Mouse (Mus musculus): Measurements from ENCODE around the gene Plxnd1.

Gene Plxnd1

DNA sequence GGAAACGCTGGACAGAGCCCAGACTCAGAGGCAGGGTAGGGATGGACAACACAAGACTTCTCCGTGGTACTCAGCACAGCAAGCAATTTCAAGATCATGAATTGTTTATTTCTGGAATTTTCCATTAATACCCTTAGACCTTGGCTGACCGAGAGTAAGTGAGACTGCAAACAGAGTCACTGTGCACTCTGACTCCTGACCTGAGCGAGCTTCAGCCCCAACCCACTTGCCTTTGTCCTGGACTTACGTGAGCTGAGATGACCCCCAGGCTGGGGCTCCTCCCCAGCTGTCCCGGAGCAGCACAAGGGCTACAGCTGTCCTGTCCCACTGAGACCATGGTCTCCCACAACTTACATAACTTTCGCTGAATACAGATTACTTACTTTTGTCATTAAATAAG, 11.9 kb downstream of the Plxnd1 start:
- no peak for DNase-seq (ENCODE audit: low spot score in 2 of 2)

DNA sequence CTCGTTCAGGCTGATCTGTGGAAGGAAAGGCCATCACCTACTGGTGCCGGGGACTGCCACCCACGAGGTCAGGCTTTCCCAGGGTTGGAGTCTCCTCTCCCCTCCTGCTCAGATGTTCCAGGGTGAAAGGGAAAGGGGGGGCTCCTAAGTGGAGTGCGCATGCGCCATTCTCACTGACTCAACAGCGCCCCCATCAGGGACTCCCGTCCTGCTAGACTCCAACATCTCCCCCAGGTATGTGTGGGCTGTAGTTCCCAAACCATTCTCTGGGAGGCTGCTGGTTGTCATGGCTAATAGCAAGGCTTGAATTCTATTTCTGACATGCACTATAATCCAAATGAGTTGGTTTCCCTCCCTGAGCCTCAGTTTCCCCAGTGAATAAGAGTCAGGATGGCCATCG, 16.2 kb downstream of the Plxnd1 start:
- no peak for DNase-seq (ENCODE audit: low spot score in 2 of 2)

- DNase-seq (ENCODE audit: low spot score in 2 of 2), result no peak
Measured at GRCm38 (mm10) chr6:115977810-115978209, 17.0 kb downstream of the Plxnd1 start.

DNA sequence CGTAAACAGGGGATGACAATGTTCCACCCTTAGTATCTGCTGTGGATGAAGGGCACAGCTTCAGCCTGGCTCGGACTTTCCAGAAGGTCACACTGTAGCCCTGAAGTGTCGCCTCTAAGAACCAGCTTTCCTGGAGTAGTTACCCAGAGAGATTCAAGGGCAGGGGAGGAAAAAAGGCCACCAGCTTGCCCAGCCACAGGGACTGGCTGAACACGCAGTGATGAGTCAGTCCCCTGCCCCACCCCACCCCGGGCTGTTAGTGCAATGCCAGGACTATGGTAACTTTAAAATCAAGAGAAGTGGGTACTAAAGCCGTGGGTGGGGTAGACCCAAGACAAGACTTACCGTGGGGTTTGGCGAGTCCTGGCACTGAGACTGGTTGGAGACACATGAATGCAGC, 19.2 kb downstream of the Plxnd1 start:
- DNase-seq (ENCODE audit: low spot score in 2 of 2), result no peak

- DNase-seq (ENCODE audit: low spot score in 2 of 2), result no peak
Measured at GRCm38 (mm10) chr6:115973881-115974662, 20.7 kb downstream of the Plxnd1 start.

GRCm38 (mm10) chr6:115973139-115973875, 21.5 kb downstream of the Plxnd1 start:
- no peak for DNase-seq (ENCODE audit: low spot score in 2 of 2)

DNA sequence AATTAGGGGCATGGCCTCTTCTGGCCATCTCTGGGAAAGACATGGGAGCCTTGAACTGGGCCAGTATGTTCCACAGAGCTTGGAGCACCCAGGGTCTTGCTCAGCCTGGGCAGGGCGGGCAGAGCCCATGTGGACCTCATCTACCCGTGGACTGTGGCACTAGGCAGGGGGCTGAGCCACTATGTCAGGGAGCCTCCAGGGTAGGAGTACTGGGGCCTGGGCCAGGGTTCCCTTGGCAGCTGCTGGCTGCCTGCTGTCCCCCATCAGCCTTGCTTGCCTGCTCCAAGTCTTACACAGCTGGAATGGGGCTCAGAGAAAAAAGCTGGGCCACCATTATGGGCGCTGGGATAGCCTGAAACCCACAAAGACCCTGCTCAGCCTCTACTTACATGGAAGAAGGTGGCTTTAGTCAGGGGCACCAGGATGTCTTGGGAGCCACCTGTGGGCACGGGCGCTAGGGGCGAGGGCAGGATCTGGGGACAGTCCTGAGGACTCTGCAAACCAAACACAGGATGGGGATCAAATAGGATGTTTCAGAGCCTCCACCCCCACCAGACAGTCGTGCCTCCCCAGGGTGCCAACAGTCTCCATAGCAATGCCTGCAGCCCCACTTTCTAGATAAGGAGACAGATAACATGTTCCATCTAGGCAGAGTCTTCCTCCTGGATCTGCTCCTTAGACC, 22.6 kb downstream of the Plxnd1 start:
- DNase-seq (ENCODE audit: low spot score in 2 of 2), result no peak

DNA sequence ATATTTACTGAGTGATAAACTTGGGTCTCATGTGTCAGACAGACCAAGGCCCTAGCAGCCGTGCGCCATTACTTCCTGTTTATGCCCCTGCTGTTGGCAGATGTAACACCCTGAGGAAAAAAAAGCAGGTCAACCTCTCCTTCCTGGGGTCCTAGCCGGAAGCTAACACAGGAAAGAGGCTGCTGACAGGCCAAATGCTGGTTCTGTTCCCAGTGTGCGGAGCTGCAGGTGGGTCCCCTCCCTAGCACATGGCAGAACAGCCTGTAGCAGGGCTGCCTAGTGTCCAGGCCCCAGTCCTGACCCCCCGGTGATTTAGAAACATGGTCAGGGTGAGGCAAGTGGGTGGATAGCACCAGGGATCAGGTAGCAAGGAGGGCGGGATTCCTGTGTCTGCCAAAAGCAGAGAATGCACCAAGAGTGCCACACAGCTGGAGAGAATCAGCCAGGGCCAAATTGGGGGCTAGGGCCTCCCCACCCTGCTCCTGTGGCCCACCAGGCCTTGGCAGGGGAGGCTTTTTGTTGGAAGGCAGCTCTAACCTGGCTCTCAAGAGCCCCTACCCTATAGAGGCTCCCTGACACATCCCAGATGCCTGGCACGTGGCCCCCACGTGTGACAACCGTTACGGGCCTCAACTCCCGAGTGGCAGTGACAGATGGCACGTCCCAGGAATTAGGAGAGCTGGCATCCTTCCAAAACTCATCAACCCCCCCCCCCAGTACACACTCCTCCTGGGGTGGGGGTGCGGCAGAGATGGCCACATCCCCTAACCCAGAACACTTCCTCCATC, 23.3 kb downstream of the Plxnd1 start:
- DNase-seq (ENCODE audit: low spot score in 2 of 2), result no peak

- peak; percentile 28 to 68 for DNase-seq (ENCODE audit: low spot score in 2 of 2)
Measured at GRCm38 (mm10) chr6:115969952-115970351, 24.9 kb downstream of the Plxnd1 start.

DNA sequence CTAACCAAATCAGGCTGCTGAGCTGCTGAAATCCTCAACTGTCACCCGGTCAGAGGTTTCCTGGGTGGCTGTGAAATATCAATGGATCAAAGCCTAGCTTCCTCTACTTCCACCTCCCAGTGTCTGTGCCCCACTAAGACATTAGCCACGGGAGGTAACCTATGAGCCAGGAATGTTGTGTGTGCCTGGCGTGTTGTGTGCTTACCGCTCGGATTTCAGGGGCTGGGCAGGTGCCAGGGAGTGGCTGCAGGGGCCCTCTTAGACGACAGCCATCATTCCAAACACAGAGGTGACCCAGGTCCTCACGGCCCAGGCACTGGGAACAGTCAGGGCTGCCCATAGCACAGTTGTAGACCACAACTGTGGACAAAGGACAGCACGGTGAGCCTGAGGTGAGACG, 25.7 kb downstream of the Plxnd1 start:
- DNase-seq (ENCODE audit: low spot score in 2 of 2), result no peak

GRCm38 (mm10) chr6:115968700-115969099, 26.1 kb downstream of the Plxnd1 start:
- DNase-seq (ENCODE audit: low spot score in 2 of 2), result no peak

GRCm38 (mm10) chr6:115968086-115968485, 26.7 kb downstream of the Plxnd1 start:
- no peak for DNase-seq (ENCODE audit: low spot score in 2 of 2)

DNA sequence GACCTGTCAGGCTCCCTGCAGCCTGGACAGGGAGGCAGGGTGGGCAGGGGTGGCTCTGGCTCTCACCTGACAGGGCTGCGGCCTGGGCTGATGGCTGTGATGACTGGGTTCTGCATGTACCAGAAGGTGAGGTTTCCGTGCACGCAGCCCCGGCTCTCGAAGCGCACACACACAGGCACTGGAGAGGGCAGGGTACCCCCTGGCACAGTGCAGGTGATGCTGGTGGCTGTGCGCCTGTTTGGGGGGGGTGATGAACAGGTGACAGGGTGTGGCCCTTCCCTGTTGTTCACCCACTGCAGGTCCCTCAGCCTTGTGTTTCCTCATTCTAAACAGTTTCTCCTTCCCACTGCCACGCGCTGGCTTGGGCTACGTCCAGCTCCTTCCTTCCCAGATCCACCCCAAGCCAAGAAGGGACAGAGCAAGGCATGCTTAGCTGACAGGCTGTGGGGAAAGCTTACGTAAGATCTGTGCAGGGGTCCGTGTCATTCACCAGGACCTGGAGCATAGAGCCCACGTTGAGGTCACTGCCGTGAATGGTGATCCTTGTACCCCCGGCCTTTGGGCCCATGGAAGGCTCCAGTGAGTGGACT, 27.4 kb downstream of the Plxnd1 start:
- DNase-seq (ENCODE audit: low spot score in 2 of 2), result no peak

DNA sequence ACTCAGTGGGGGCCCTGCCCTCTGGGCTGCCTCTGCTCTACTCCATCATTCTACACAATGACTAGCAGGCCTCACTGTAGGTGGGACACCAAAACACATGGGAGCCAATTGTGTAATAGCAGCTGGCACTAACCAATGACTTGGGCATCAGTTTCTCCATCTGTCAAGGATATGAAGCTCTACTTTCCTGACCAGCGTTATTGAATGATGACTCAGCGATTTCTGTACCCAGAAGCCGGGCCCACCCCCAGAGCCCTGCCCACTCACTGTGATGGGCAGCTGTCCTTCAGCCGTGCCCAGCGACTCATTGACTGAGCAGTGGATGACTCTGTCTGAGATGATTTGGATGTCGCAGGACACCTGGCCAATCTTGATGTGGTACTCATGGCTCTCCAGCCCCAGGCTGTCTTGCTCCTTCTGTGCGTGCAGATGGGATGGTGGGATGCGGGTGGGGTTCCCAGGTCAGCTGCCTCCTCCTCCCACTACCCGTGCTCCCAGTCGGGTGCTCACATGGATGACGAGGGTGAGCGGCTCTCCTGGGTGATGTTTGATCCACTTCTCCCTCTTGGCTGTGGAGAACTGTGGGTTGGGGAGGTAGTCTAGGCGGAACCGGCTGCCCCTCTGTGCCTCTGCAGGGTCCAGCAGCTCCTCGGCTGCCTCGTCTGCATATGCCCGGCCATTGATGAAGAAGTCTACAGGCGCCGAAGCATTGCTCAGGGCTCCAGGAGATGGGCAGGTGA, 28.4 kb downstream of the Plxnd1 start:
- no peak for DNase-seq (ENCODE audit: low spot score in 2 of 2)

DNA sequence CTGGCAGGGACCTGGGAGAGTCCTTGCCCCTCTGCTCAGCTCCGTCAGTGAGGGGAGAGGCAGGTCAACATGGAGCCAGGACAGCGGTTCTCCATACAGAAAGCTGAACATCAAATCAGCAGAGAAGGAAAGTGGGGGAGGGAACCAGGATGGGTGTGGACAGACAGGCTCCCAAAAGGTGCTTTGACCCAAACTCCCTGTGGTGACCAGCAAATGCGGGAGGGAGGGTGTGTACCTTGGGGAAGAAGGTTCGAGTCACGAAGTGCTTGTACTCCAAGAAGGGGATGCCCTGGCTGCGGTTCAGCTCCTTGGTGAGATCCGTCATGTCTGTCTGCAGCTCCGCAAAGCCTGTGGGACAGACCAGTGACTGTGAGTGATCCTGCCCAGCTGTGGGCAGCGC, 31.1 kb downstream of the Plxnd1 start:
- no peak for DNase-seq (ENCODE audit: low spot score in 2 of 2)

- no peak for DNase-seq (ENCODE audit: low spot score in 2 of 2)
Measured at GRCm38 (mm10) chr6:115962439-115963085, 32.2 kb downstream of the Plxnd1 start.

- no peak for DNase-seq (ENCODE audit: low spot score in 2 of 2)
Measured at GRCm38 (mm10) chr6:115961743-115962142, 33.1 kb downstream of the Plxnd1 start.

GRCm38 (mm10) chr6:115960322-115960721, 34.5 kb downstream of the Plxnd1 start:
- DNase-seq (ENCODE audit: low spot score in 2 of 2), result no peak

DNA sequence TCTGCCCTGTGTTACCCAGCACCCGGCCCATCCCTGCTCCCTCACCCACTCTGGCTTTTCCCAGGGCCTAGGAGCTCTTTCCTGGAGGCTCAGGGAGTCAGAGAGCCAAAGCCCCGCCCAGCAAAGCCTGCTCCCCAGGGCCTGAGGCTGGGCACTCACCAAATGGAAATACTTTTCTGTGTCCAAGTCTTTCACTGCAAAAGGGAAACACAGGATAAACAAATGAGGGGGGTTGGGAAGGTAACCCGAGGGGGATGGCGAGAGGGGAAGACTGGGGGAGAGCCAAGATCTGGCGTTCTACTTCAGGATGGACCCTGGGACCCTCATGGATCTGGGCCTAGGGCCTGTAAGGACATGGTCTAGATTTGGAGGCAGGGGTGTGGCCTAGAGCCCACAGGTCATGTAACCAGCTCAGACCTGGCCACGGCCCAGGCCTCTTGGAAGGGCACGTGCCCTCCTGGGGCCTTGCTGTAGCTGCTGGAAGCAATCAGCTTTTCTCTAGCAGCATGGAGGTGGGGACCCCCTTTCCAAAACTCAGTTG, 35.6 kb downstream of the Plxnd1 start:
- DNase-seq (ENCODE audit: low spot score in 2 of 2), result no peak

GRCm38 (mm10) chr6:115958445-115958844, 36.4 kb downstream of the Plxnd1 start:
- no peak for DNase-seq (ENCODE audit: low spot score in 2 of 2)
